Mouse (Mus musculus) heart, adult 8-10 months (tissue): ENCODE results near the gene Baiap3. TPM values are rescaled to one million over a fixed set of nuclear protein-coding genes. Genes with fewer than 3 reads are reported as not detected.

Source experiments
- DNase-seq: peaks from one replicate; pipeline ENCODE4 v3.0.0; 2022; ENCODE audit warnings: low spot score
- microRNA-seq: library from miRNA; unstranded; fragments of <30 nt; microRNA quantifications from one replicate; pipeline ENCODE4 v1.2.0, GENCODE M21; 2022
- total RNA-seq, 4 experiments: library from RNA; stranded (reverse); gene quantifications; 2 replicates each; pipeline ENCODE4 v1.2.4; 2022

Baiap3 gene
- total RNA-seq, 4 experiments from 2014 or later = 0.52 to 1.5 (median 0.73) TPM

DNA sequence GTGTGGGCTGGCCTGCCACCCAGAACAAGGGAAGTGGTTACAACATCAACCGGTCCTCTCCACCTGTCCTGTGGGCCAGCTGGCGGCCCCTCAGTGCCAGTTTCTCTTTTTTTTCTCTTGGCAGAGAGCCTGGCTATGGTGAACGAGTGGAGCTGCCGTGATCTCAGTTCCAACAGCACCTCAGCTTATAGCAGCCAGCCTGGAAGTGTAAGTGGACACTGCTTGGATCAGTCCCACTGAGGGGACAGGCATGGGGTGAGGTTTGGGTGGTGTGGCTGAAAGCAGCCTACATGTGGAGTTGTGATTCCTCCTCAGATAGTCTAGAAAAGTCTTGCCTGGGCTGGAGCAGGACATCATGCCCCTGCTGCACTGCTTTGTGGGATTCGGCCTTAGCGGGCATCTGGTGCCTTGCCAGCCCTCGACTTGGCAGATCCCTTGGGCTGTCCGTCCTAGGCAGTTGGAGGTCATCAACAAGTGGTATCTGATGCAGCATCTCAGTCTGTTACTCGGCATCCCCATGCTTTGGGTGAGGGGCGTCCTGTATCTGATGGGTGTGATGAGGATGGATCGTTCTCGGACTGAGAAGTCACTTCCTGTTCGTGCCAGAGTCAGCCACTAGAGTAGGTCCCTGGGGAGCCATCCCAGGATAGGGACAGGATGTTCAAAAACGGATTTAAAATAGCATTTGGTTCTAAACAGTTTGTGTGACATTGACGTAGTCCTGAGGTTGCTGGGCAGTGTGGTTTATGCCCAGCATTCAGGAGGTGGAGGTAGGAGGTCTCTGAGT is 45.3 kb downstream of the Baiap3 start:
- peak; percentile 64 for DNase-seq

GRCm38 (mm10) chr17:25210006-25210405 is 46.2 kb downstream of the Baiap3 start:
- DNase-seq = no peak

DNA sequence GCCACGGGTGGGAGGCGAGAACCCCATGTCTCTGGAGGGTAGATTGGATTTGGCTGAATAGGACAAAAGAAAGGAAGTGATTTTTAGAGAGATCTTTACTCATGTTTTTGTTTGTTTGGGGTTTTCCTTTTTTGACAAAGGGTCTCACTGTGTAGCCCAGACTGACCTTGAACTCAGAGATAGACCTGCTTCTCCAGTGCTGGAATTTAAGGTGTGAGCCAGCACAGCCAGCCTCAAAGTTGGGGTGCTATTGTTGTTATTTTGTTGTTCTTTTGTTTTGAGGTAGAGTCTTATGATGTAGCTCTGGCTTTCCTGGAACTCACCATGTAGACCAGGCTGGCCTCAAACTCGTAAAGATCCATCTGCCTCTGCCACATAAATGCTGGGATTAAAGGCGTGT is 53.8 kb downstream of the Baiap3 start:
- no peak for DNase-seq

Small RNA genes lying within 50 kb of the gene (microRNA-seq; reads per million reads assigned to microRNA genes)
- gene Mir3547 = 2.5 reads per million

Other genes with a start within 250 kb of the Baiap3 start
- gene Cramp1l, start 240.6 kb downstream of the Baiap3 start, total RNA-seq = 10 to 100 TPM in 1 of 4 experiments, 1 to 10 TPM in 3; 9.4 to 11.3 (median 9.6) TPM
- 1 to 10 TPM; 3.5 to 6.3 (median 4.5) TPM for gene Ift140, start 240.3 kb downstream of the Baiap3 start, total RNA-seq
- 10 to 100 TPM; 29.7 to 45.6 (median 39.3) TPM for gene Tmem204, start 172.8 kb downstream of the Baiap3 start, total RNA-seq
- gene Telo2, start 140.4 kb downstream of the Baiap3 start, total RNA-seq = 10 to 100 TPM; 10.8 to 15.7 (median 13.5) TPM
- gene Ptx4, start 135.6 kb downstream of the Baiap3 start, total RNA-seq = 1 to 10 TPM; 3.4 to 7.7 (median 4.5) TPM
- 10 to 100 TPM; 25.7 to 28.2 (median 27.1) TPM for gene Clcn7, start 123.0 kb downstream of the Baiap3 start, total RNA-seq
- gene Ccdc154, start 93.9 kb downstream of the Baiap3 start, total RNA-seq = not detected
- not detected for gene Gm38655, start 80.9 kb downstream of the Baiap3 start, total RNA-seq
- gene BC003965, start 71.8 kb downstream of the Baiap3 start, total RNA-seq = 10 to 100 TPM; 21.6 to 25.9 (median 22.5) TPM
- 10 to 100 TPM in 1 of 4 experiments, 1 to 10 TPM in 3; 7.0 to 11.2 (median 7.9) TPM for gene Unkl, start 68.0 kb downstream of the Baiap3 start, total RNA-seq
- gene Gnptg, start 16.2 kb downstream of the Baiap3 start, total RNA-seq = 10 to 100 TPM; 11.6 to 17.1 (median 14.5) TPM
- 10 to 100 TPM in 1 of 4 experiments, 1 to 10 TPM in 3; 6.2 to 10.5 (median 8.2) TPM for gene Tsr3, start 16.2 kb downstream of the Baiap3 start, total RNA-seq
- gene Ube2i, start 18.3 kb upstream of the Baiap3 start, total RNA-seq = 10 to 100 TPM; 86.5 to 98.1 (median 89.4) TPM
- gene Prss34, start 42.0 kb upstream of the Baiap3 start, total RNA-seq = under 1 TPM in 1 of 4 experiments, not detected in 3; 0.23 TPM
- not detected for gene Prss28, start 52.3 kb upstream of the Baiap3 start, total RNA-seq
- not detected for gene Prss29, start 62.3 kb upstream of the Baiap3 start, total RNA-seq
- under 1 TPM; 0.22 to 0.55 (median 0.39) TPM for gene Tpsab1, start 89.2 kb upstream of the Baiap3 start, total RNA-seq
- 1 to 10 TPM in 1 of 4 experiments, under 1 TPM in 3; 0.24 to 1.4 (median 0.72) TPM for gene Tpsb2, start 109.9 kb upstream of the Baiap3 start, total RNA-seq
- gene Tpsg1, start 112.9 kb upstream of the Baiap3 start, total RNA-seq = not detected
- 1 to 10 TPM; 3.9 to 9.7 (median 7.7) TPM for gene Cacna1h, start 177.4 kb upstream of the Baiap3 start, total RNA-seq
- under 1 TPM in 3 of 4 experiments, not detected in 1; 0.28 to 0.46 (median 0.33) TPM for gene Tekt4, start 198.3 kb upstream of the Baiap3 start, total RNA-seq
- not detected for gene Sstr5, start 240.9 kb upstream of the Baiap3 start, total RNA-seq